In genomic region chr1:55405272-55406022, GRCm38 (mm10) we compare ENCODE assay signal across 7 mouse cellular contexts. TPM values are rescaled to one million over a fixed set of nuclear protein-coding genes. Genes with fewer than 3 reads are reported as not detected.
DNase-seq lines count a peak whose midpoint lies in the region; ATAC-seq lines count a peak whose summit lies in the region.

Gene Plcl1, plus strand, starts transcription at chr1:55405921.

- peaks cover 22% of the 10 kb centered on the region; the same call in 1 of the 2 replicates for H3K27me3 ChIP-seq in embryonic facial prominence, embryonic 12.5 days
- peaks cover 32% of the 10 kb centered on the region for H3K27me3 ChIP-seq in limb, embryonic 13.5 days
- H3K27me3 ChIP-seq in midbrain, embryonic 15.5 days (replicated peaks): peaks cover 5% of the 10 kb centered on the region; the same call in 1 of the 2 replicates

- peak within 1 kb of the TSS; percentile 99 for H3K4me2 ChIP-seq in embryonic facial prominence, embryonic 12.5 days (replicated peaks)
- peak within 1 kb of the TSS; percentile 99 for H3K4me2 ChIP-seq in limb, embryonic 13.5 days (replicated peaks)
- peak within 1 kb of the TSS; percentile 94 for H3K4me2 ChIP-seq in midbrain, embryonic 15.5 days

- H3K4me3 ChIP-seq in embryonic facial prominence, embryonic 12.5 days: peak within 1 kb of the TSS; percentile 63
- peak within 1 kb of the TSS; percentile 67 for H3K4me3 ChIP-seq in limb, embryonic 13.5 days
- H3K4me3 ChIP-seq in midbrain, embryonic 15.5 days: peak within 1 kb of the TSS; percentile 89

- H3K9ac ChIP-seq in embryonic facial prominence, embryonic 12.5 days: peak within 1 kb of the TSS; percentile 52
- peak within 1 kb of the TSS; percentile 75 for H3K9ac ChIP-seq in limb, embryonic 13.5 days
- H3K9ac ChIP-seq in midbrain, embryonic 15.5 days: peak within 1 kb of the TSS; percentile 78

- 3% methylated on average over 51 of the region's 51 CpGs for WGBS in embryonic facial prominence, embryonic 12.5 days
- 4% methylated on average over 37 of the region's 51 CpGs for WGBS in limb, embryonic 13.5 days
- WGBS in midbrain, embryonic 15.5 days: 1% methylated on average over 51 of the region's 51 CpGs

- no peaks in the 10 kb centered on the region for H3K9me3 ChIP-seq in embryonic facial prominence, embryonic 12.5 days
- no peaks in the 10 kb centered on the region for H3K9me3 ChIP-seq in limb, embryonic 13.5 days
- H3K9me3 ChIP-seq in midbrain, embryonic 15.5 days: no peaks in the 10 kb centered on the region

- 0 out of 2 replicates have a peak within 1 kb of the TSS, but pooled peaks have one; percentile 7 for H3K27ac ChIP-seq in embryonic facial prominence, embryonic 12.5 days
- H3K27ac ChIP-seq in limb, embryonic 13.5 days: peak within 1 kb of the TSS; percentile 39; the same call in 1 of the 2 replicates
- H3K27ac ChIP-seq in midbrain, embryonic 15.5 days: peak within 1 kb of the TSS; percentile 83

- peak; percentile 100 for ATAC-seq in embryonic facial prominence, embryonic 12.5 days (ENCODE audit: insufficient number of reproducible peaks, insufficient read depth, low FRiP score, low TSS enrichment)
- ATAC-seq in limb, embryonic 13.5 days (ENCODE audit: low FRiP score, low read depth): peak; percentile 98
- peak; percentile 99 for ATAC-seq in midbrain, embryonic 15.5 days (replicated peaks)

- no peaks in the 10 kb centered on the region for H3K36me3 ChIP-seq in embryonic facial prominence, embryonic 12.5 days
- H3K36me3 ChIP-seq in limb, embryonic 13.5 days: no peaks in the 10 kb centered on the region
- H3K36me3 ChIP-seq in midbrain, embryonic 15.5 days (replicated peaks): no peaks in the 10 kb centered on the region

- peak; percentile 97 for DNase-seq in adrenal gland, postnatal 36 days
- peak; percentile 92 for DNase-seq in heart, adult 8-10 months (ENCODE audit: low spot score)
- DNase-seq in kidney, adult 9 months: peak; percentile 98
- peak; percentile 79 to 80 for DNase-seq in spleen, adult 18-20 months

- H3K4me1 ChIP-seq in embryonic facial prominence, embryonic 12.5 days: peaks cover 11% of the 10 kb centered on the region; the same call in 1 of the 2 replicates
- peaks cover 15% of the 10 kb centered on the region for H3K4me1 ChIP-seq in limb, embryonic 13.5 days
- peaks cover 26% of the 10 kb centered on the region for H3K4me1 ChIP-seq in midbrain, embryonic 15.5 days

RNA-seq across cellular contexts. Expression of gene Plcl1, which starts in this region (rescaled TPM):
- 1 to 10 TPM; 4.1 to 4.8 TPM for total RNA-seq in adrenal gland, postnatal 36 days (2021)
- polyA plus RNA-seq in embryonic facial prominence, embryonic 12.5 days (2016; fragmentation: Nextera tagmentation; extraction: Ambion mirVana): 1.7 TPM in 2 replicates
- total RNA-seq in heart, adult 8-10 months (2022): 1 to 10 TPM; 3.0 to 4.7 (median 3.5) TPM
- polyA plus RNA-seq in limb, embryonic 13.5 days (2015; fragmentation: Nextera tagmentation; extraction: Ambion mirVana): 1.3 TPM in 2 replicates
- polyA plus RNA-seq in midbrain, embryonic 15.5 days (2015; fragmentation: Nextera tagmentation; extraction: Ambion mirVana): 4.6 and 4.8 TPM in 2 replicates

Comparison
In these comparisons a context has a peak if more than half of its experiments do, and no peak if none do; other contexts are left out.
1. Peak in every context shown above with its lines: DNase-seq, ATAC-seq, H3K4me3 ChIP-seq and H3K27ac ChIP-seq.
2. H3K27ac ChIP-seq: peak in every context shown above with its lines; median percentile 83 in midbrain, embryonic 15.5 days; 39 in limb, embryonic 13.5 days; 7 in embryonic facial prominence, embryonic 12.5 days.